Mouse (Mus musculus) spleen, adult 18-20 months (tissue): Measurements from ENCODE around the gene Gm9887.

Experiments used
- DNase-seq, 2 experiments: peaks; one replicate each; pipeline ENCODE4 v3.0.0; 2022; ENCODE audit warnings: mixed read lengths in 2 of 2

Gene Gm9887

GRCm38 (mm10) chr12:69356546-69357299 is 15.5 kb downstream of the Gm9887 start, which contains the start of gene Nemf:
Gene Nemf (minus strand): TSS chr12:69357165.
- peak; percentile 74 to 75 for DNase-seq

- no peak for DNase-seq
These were observed 20.6 kb downstream of the Gm9887 start for GRCm38 (mm10) chr12:69351685-69352084.

GRCm38 (mm10) chr12:69349928-69350327 is 22.3 kb downstream of the Gm9887 start:
- no peak for DNase-seq

GRCm38 (mm10) chr12:69333547-69333946 is 38.7 kb downstream of the Gm9887 start:
- DNase-seq, result peak in 1 of 2 experiments; percentile 31

GRCm38 (mm10) chr12:69332147-69332546 is 40.1 kb downstream of the Gm9887 start:
- no peak for DNase-seq

- no peak for DNase-seq
These were observed 41.1 kb downstream of the Gm9887 start for GRCm38 (mm10) chr12:69331187-69331586.
